Mouse (Mus musculus): ENCODE data around the gene Gramd4. TPM values are rescaled to one million over a fixed set of nuclear protein-coding genes. Genes with fewer than 3 reads are reported as not detected.

The Gramd4 gene
- total RNA-seq (2012; rRNA removed) (0.08 and 0.17 TPM in 2 replicates), total RNA-seq (2014; rRNA removed) (0.66 TPM in 2 replicates), polyA plus RNA-seq (2012; ENCODE audit: insufficient read length, low read depth) (0.56 and 0.63 TPM in 2 replicates)

DNA sequence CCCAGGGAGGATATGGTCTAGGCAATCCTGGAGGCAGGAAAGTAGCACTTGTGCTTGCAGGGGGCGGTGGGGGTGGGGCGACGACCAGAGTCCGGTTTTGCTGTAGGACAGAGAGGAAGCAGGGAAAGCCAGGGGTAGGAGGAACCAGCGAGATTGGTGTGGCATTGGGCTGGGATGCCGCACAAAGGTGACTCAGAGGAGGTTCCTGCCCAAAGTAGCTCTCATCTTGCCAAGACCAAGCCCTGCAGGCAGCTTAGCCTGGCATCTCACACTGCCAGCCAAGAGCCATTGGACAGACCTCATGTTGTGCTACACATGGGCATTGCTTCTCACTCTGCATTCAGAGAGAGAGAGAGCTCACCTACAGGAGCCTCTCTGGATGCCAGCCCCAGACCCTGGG is at the start of gene Gramd4:
Gene Gramd4, plus strand, starts transcription at position 283 of the 400 bp plus-strand sequence.
- TF ChIP-seq MYC (IDR thresholded peaks at IDR 0.05; ENCODE audit: low read depth, low read length) = no peak
- no peak for TF ChIP-seq GABPA (IDR thresholded peaks at IDR 0.05; ENCODE audit: insufficient replicate concordance, low read depth, low read length)
- TF ChIP-seq ETS1 (conservative IDR thresholded peaks at IDR 0.05; ENCODE audit: low read depth, low read length) = no peak
- no peak for TF ChIP-seq POLR2A (IDR thresholded peaks at IDR 0.05; ENCODE audit: low read depth, low read length)
- TF ChIP-seq ELF1 (IDR thresholded peaks at IDR 0.05; ENCODE audit: low read depth, low read length) = no peak
- TF ChIP-seq SMC3 (IDR thresholded peaks at IDR 0.05; ENCODE audit: low read depth, low read length) = no peak
- no peak for TF ChIP-seq USF2 (conservative IDR thresholded peaks at IDR 0.05; ENCODE audit: low read depth, low read length)
- no peak for TF ChIP-seq TCF12 (IDR thresholded peaks at IDR 0.05; ENCODE audit: low read depth, low read length)
- no peak for TF ChIP-seq JUN (IDR thresholded peaks at IDR 0.05; ENCODE audit: insufficient read depth, low read depth, low read length)
- TF ChIP-seq MAZ (IDR thresholded peaks at IDR 0.05; ENCODE audit: low read depth, low read length) = no peak
- no peak for TF ChIP-seq ZMIZ1 (IDR thresholded peaks at IDR 0.05; ENCODE audit: low read depth, low read length)
- TF ChIP-seq HCFC1 (IDR thresholded peaks at IDR 0.05; ENCODE audit: low read depth, low read length) = no peak
- no peak for TF ChIP-seq KAT2A (IDR thresholded peaks at IDR 0.05; ENCODE audit: insufficient replicate concordance, low read length)
- no peak for TF ChIP-seq ZKSCAN1 (IDR thresholded peaks at IDR 0.05; ENCODE audit: borderline replicate concordance, low read depth, low read length)
- TF ChIP-seq MXI1 (IDR thresholded peaks at IDR 0.05; ENCODE audit: low read depth, low read length) = no peak
- TF ChIP-seq JUND (conservative IDR thresholded peaks at IDR 0.05; ENCODE audit: low read depth, low read length) = no peak
- no peak for TF ChIP-seq MAFK (IDR thresholded peaks at IDR 0.05; ENCODE audit: insufficient replicate concordance, low read length)
- in situ Hi-C loops (cut with MboI; ENCODE audit: low pct_ligation_motif_present, low pct_unique_long_range_greater_than_20kb, low sequenced_read_pairs) = no loop called here
- Histone ChIP-seq H3K4me1 (ENCODE audit: control insufficient read depth in 1 of 2, insufficient read depth in 2 of 2) (peaks cover 9 to 42% of the 10 kb centered on the region in 2 experiments), H3K36me3 (replicated peaks in 1 of 2; ENCODE audit: control insufficient read depth in 1 of 2, insufficient read depth in 1 of 2, low read length in 1 of 2) (no peaks in the 10 kb centered on the region), H3K4me2 (ENCODE audit: insufficient read depth, low read depth, poor library complexity, severe bottlenecking) (no peak within 1 kb of the TSS), H3K27ac (ENCODE audit: insufficient read depth, low read depth) (no peak within 1 kb of the TSS), H3K9ac (ENCODE audit: insufficient read depth, low read depth) (no peak within 1 kb of the TSS), H3K9me3 (replicated peaks; ENCODE audit: low read length) (peaks cover 14% of the 10 kb centered on the region), H3K4me3 (replicated peaks in 1 of 3; ENCODE audit: low read depth in 2 of 3, low read length in 2 of 3, poor library complexity in 1 of 3) (no peak within 1 kb of the TSS), H3K27me3 (replicated peaks) (no peaks in the 10 kb centered on the region), H3K79me2 (replicated peaks; ENCODE audit: control insufficient read depth, extremely low read depth, insufficient read depth, poor library complexity, severe bottlenecking) (no peaks in the 10 kb centered on the region)
- no peak for DNase-seq (ENCODE audit: extremely low read depth)
- dilution Hi-C loops (cut with MboI; ENCODE audit: extremely low pct_ligation_motif_present, extremely low pct_unique_long_range_greater_than_20kb, low sequenced_read_pairs) = no loop called here

DNA sequence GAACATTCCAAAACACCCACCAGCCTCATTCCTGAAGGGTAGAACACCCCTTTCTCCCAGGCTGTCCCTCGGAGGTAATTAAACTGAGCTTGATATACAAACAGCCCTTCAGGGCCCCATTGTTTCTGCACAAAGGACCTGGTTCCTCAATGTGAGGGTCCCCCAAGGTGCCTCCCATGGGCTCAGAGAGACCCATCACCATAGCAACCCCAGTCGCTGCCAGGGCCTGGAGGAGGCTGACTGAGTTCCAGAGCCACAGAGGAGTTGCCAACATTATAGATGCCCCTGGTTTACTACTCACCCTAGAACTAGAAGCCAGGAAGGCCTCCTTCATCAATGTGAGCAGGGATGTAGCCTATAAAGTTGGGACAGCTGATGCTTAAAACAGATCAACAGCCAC is 44.4 kb upstream of the Gramd4 start:
- Histone ChIP-seq H3K27ac (ENCODE audit: insufficient read depth, low read depth) (no peak overlapping the region), H3K9me3 (replicated peaks; ENCODE audit: low read length) (no peaks in the 10 kb centered on the region), H3K4me2 (ENCODE audit: insufficient read depth, low read depth, poor library complexity, severe bottlenecking) (no peak overlapping the region), H3K36me3 (replicated peaks in 1 of 2; ENCODE audit: control insufficient read depth in 1 of 2, insufficient read depth in 1 of 2, low read length in 1 of 2) (no peaks in the 10 kb centered on the region), H3K9ac (ENCODE audit: insufficient read depth, low read depth) (no peak overlapping the region), H3K4me1 (ENCODE audit: control insufficient read depth in 1 of 2, insufficient read depth in 2 of 2) (peaks cover 0 to under 1% of the 10 kb centered on the region in 2 experiments; a peak in 2 of 4 replicates), H3K27me3 (replicated peaks) (no peaks in the 10 kb centered on the region), H3K79me2 (replicated peaks; ENCODE audit: control insufficient read depth, extremely low read depth, insufficient read depth, poor library complexity, severe bottlenecking) (no peaks in the 10 kb centered on the region), H3K4me3 (replicated peaks in 1 of 3; ENCODE audit: low read depth in 2 of 3, low read length in 2 of 3, poor library complexity in 1 of 3) (no peak overlapping the region)
- dilution Hi-C loops (cut with MboI; ENCODE audit: extremely low pct_ligation_motif_present, extremely low pct_unique_long_range_greater_than_20kb, low sequenced_read_pairs) (no loop called here), in situ Hi-C loops (cut with MboI; ENCODE audit: low pct_ligation_motif_present, low pct_unique_long_range_greater_than_20kb, low sequenced_read_pairs) (loop anchor here (25.0 kb wide), 1 partner anchor 401 kb away; no protein-coding TSS in a partner anchor)
- no peak for DNase-seq (ENCODE audit: extremely low read depth)
- TF ChIP-seq MAZ (IDR thresholded peaks at IDR 0.05; ENCODE audit: low read depth, low read length) (no peak), SIN3A (IDR thresholded peaks at IDR 0.05; ENCODE audit: low read length) (no peak), NRF1 (IDR thresholded peaks at IDR 0.05; ENCODE audit: low read depth, low read length) (no peak), ELF1 (IDR thresholded peaks at IDR 0.05; ENCODE audit: low read depth, low read length) (no peak), TBP (conservative IDR thresholded peaks at IDR 0.05; ENCODE audit: low read depth, low read length) (no peak), KAT2A (IDR thresholded peaks at IDR 0.05; ENCODE audit: insufficient replicate concordance, low read length) (no peak), CHD1 (IDR thresholded peaks at IDR 0.05; ENCODE audit: low read depth, low read length) (no peak), BHLHE40 (IDR thresholded peaks at IDR 0.05; ENCODE audit: low read depth, low read length) (no peak), UBTF (IDR thresholded peaks at IDR 0.05; ENCODE audit: low read depth, low read length) (no peak), USF2 (conservative IDR thresholded peaks at IDR 0.05; ENCODE audit: low read depth, low read length) (no peak), ETS1 (conservative IDR thresholded peaks at IDR 0.05; ENCODE audit: low read depth, low read length) (no peak), MAX (IDR thresholded peaks at IDR 0.05; ENCODE audit: low read length) (no peak), CTCF (conservative IDR thresholded peaks at IDR 0.05 in 1 of 2, IDR thresholded peaks at IDR 0.05 in 1 of 2; ENCODE audit: low read depth in 2 of 2, low read length in 2 of 2) (no peak), MEF2A (IDR thresholded peaks at IDR 0.05; ENCODE audit: borderline replicate concordance, low read depth, low read length) (no peak), ZC3H11A (IDR thresholded peaks at IDR 0.05; ENCODE audit: low read depth, low read length) (no peak)
